Mouse (Mus musculus) bone marrow, adult 2 months (tissue): ENCODE data around the gene Cavin1.

Source experiments
- CTCF ChIP-seq: fragments of 200-500 bp; IDR thresholded peaks from 2 replicates; pipeline ENCODE4 v1.5.1; 2011; ENCODE audit warnings: low read length, control low read depth; ENCODE audit not compliant: control insufficient read depth, insufficient read depth
- POLR2A ChIP-seq: fragments of 200-500 bp; IDR thresholded peaks from 2 replicates; pipeline ENCODE4 v1.6.1; 2011; ENCODE audit warnings: low read depth, mild to moderate bottlenecking, control low read depth, low read length, borderline replicate concordance; ENCODE audit not compliant: control insufficient read depth

DNA sequence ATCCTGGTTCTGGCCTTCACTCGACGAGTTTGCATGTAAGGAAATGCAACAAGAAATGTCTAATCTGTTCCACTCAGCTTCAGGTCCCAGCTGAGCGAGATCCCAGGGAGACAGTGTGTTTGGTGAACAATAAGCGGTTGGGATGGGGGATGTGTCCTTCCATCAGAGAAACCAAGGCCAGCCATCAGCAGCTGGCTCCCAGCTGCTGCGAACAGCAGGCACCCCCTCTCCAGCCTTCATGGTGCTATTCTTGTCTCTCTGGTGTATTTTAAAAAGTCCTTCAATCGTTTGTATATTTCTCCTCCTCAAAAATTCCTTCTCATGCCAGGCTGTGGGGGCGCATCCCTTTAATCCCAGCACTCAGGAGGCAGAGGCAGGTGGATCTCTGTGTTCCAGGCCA is 4.6 kb upstream of the Cavin1 start:
- TF ChIP-seq POLR2A (no peak), CTCF (no peak)
